9 mouse cellular contexts compared by ENCODE assay signal in the genomic region with DNA sequence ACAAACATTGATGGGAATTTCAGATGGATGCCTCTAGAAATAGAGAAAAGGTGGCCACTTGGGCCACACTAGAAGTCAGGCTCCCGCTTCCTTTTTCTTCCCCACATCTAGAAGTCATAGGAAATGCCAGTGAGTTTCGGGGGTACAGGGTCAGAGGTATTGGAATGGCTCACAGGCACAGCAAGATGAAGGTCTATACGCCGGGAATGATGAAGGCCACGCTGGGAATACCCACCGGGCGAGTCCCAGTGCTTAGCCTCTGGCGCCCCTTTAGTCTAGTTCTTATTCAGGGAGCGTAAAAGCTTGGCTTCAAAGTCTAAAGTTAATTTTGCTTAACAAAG. TPM values are rescaled to one million over a fixed set of nuclear protein-coding genes. Genes with fewer than 3 reads are reported as not detected.
DNase-seq lines count a peak whose midpoint lies in the region; ATAC-seq and TF ChIP-seq lines count a peak whose summit lies in the region.
"Had no signal": no experiment of that assay in that cellular context is flagged by ENCODE, and none has a peak within 500 bp of the region (broad histone marks: within the 10 kb centered on the region; RNA-seq: fewer than 3 reads in every experiment).

No protein-coding gene starts in this region.

- intact Hi-C loops in gastrocnemius, postnatal 36 days (cut with DNase I): no loop called here

- H3K27ac ChIP-seq in heart, embryonic 15.5 days: peak overlapping the region; percentile 97
- H3K27ac ChIP-seq in bone marrow macrophage, adult 2 months (ENCODE audit: insufficient read depth, low read depth, low read length): peak overlapping the region; percentile 89
- H3K27ac ChIP-seq in hindbrain, embryonic 15.5 days (replicated peaks): peak overlapping the region; percentile 98
- H3K27ac ChIP-seq in midbrain, embryonic 12.5 days (replicated peaks): peak overlapping the region; percentile 91

- H3K27me3 ChIP-seq in heart, embryonic 15.5 days: no peaks in the 10 kb centered on the region
- no peaks in the 10 kb centered on the region for H3K27me3 ChIP-seq in hindbrain, embryonic 15.5 days
- no peaks in the 10 kb centered on the region for H3K27me3 ChIP-seq in midbrain, embryonic 12.5 days
- H3K27me3 ChIP-seq: Patski had no signal

- no peak for ATAC-seq in heart, embryonic 15.5 days (replicated peaks; ENCODE audit: insufficient number of reproducible peaks, insufficient read depth, low FRiP score, low read depth)
- ATAC-seq in hindbrain, embryonic 15.5 days (ENCODE audit: low FRiP score, low read depth): peak; percentile 59
- ATAC-seq in midbrain, embryonic 12.5 days (ENCODE audit: low FRiP score, low read depth): peak; percentile 64

- H3K9me3 ChIP-seq in heart, embryonic 15.5 days (replicated peaks): no peaks in the 10 kb centered on the region
- H3K9me3 ChIP-seq in hindbrain, embryonic 15.5 days: no peaks in the 10 kb centered on the region
- no peaks in the 10 kb centered on the region for H3K9me3 ChIP-seq in midbrain, embryonic 12.5 days

- no peaks in the 10 kb centered on the region for H3K36me3 ChIP-seq in heart, embryonic 15.5 days
- no peaks in the 10 kb centered on the region for H3K36me3 ChIP-seq in hindbrain, embryonic 15.5 days
- 0 out of 2 replicates have a peak, but pooled peaks cover 2% of the 10 kb centered on the region for H3K36me3 ChIP-seq in midbrain, embryonic 12.5 days

- TF ChIP-seq CTCF in bone marrow macrophage, adult 2 months (IDR thresholded peaks at IDR 0.05; ENCODE audit: low read depth, low read length): no peak

- WGBS in heart, embryonic 15.5 days: under 1% methylated on average over 9 of the region's 9 CpGs
- 1% methylated on average over 9 of the region's 9 CpGs for WGBS in hindbrain, embryonic 15.5 days
- under 1% methylated on average over 9 of the region's 9 CpGs for WGBS in midbrain, embryonic 12.5 days

- H3K4me3 ChIP-seq in heart, embryonic 15.5 days: peak overlapping the region; percentile 68
- peak overlapping the region; percentile 75 for H3K4me3 ChIP-seq in bone marrow macrophage, adult 2 months (ENCODE audit: insufficient read depth, low read length)
- H3K4me3 ChIP-seq in hindbrain, embryonic 15.5 days: peak overlapping the region; percentile 63
- peak overlapping the region; percentile 59 for H3K4me3 ChIP-seq in midbrain, embryonic 12.5 days

- peak overlapping the region; percentile 79 for H3K4me2 ChIP-seq in heart, embryonic 15.5 days
- peak overlapping the region; percentile 75 for H3K4me2 ChIP-seq in hindbrain, embryonic 15.5 days
- peak overlapping the region; percentile 77 for H3K4me2 ChIP-seq in midbrain, embryonic 12.5 days (replicated peaks)

- no peak for DNase-seq in heart, adult 8-10 months (ENCODE audit: low spot score)
- DNase-seq in adrenal gland, adult 2 months: no peak
- DNase-seq in gastrocnemius, postnatal 36 days: no peak
- DNase-seq in thymus, adult 18-20 months: no peak

- TF ChIP-seq POLR2A in bone marrow macrophage, adult 2 months (IDR thresholded peaks at IDR 0.05; ENCODE audit: borderline replicate concordance, low read depth, low read length): no peak

- H3K4me1 ChIP-seq in heart, embryonic 15.5 days (replicated peaks): peaks cover 19% of the 10 kb centered on the region
- H3K4me1 ChIP-seq in bone marrow macrophage, adult 2 months (ENCODE audit: control insufficient read depth, insufficient read depth, low read length): peaks cover 33% of the 10 kb centered on the region
- peaks cover 18% of the 10 kb centered on the region for H3K4me1 ChIP-seq in hindbrain, embryonic 15.5 days (replicated peaks)
- H3K4me1 ChIP-seq in midbrain, embryonic 12.5 days: peaks cover 19% of the 10 kb centered on the region

- H3K9ac ChIP-seq in heart, embryonic 15.5 days: peak overlapping the region; percentile 68
- peak overlapping the region; percentile 94 for H3K9ac ChIP-seq in hindbrain, embryonic 15.5 days
- peak overlapping the region; percentile 86 for H3K9ac ChIP-seq in midbrain, embryonic 12.5 days (replicated peaks)

RNA-seq across cellular contexts. Expression of a gene that starts 0.4 kb away (rescaled TPM):
- polyA plus RNA-seq in heart, embryonic 15.5 days (2015; fragmentation: Nextera tagmentation; extraction: Ambion mirVana): 22.3 and 27.8 TPM in 2 replicates
- 1 to 10 TPM; 6.1 to 7.1 (median 6.5) TPM for total RNA-seq in heart, adult 8-10 months (2022)
- 14.3 and 15.2 TPM in 2 replicates for polyA plus RNA-seq in bone marrow macrophage, adult 2 months (2012; ENCODE audit: insufficient read depth, insufficient read length, missing spikeins)
- 19.1 and 21.4 TPM in 2 replicates for polyA plus RNA-seq in hindbrain, embryonic 15.5 days (2015; fragmentation: Nextera tagmentation; extraction: Ambion mirVana)
- polyA plus RNA-seq in midbrain, embryonic 12.5 days (2016; fragmentation: Nextera tagmentation; extraction: Ambion mirVana): 39.8 and 41.7 TPM in 2 replicates
- total RNA-seq in adrenal gland, adult 2 months (2021): 10 to 100 TPM; 13.8 to 18.3 TPM
- polyA plus RNA-seq in adrenal gland, adult 2 months (2012; rRNA removed): 17.2 and 20.4 TPM in 2 replicates
- total RNA-seq in gastrocnemius, postnatal 36 days (2021): 1 to 10 TPM; 4.4 to 5.6 TPM

RNA-seq across cellular contexts. Expression of a gene that starts 4.2 kb away (rescaled TPM):
- polyA plus RNA-seq in heart, embryonic 15.5 days (2015; fragmentation: Nextera tagmentation; extraction: Ambion mirVana): 4.0 and 4.8 TPM in 2 replicates
- total RNA-seq in heart, adult 8-10 months (2022): under 1 TPM in 1 of 4 experiments, not detected in 3; 0.38 TPM
- not detected in 2 replicates for polyA plus RNA-seq in bone marrow macrophage, adult 2 months (2012; ENCODE audit: insufficient read depth, insufficient read length, missing spikeins)
- polyA plus RNA-seq in hindbrain, embryonic 15.5 days (2015; fragmentation: Nextera tagmentation; extraction: Ambion mirVana): 0.26 and 0.49 TPM in 2 replicates
- polyA plus RNA-seq in midbrain, embryonic 12.5 days (2016; fragmentation: Nextera tagmentation; extraction: Ambion mirVana): not detected in 2 replicates
- not detected for total RNA-seq in adrenal gland, adult 2 months (2021)
- polyA plus RNA-seq in adrenal gland, adult 2 months (2012; rRNA removed): not detected in 2 replicates
- total RNA-seq in gastrocnemius, postnatal 36 days (2021): not detected

RNA-seq across cellular contexts. Expression of a gene that starts 19.5 kb away (rescaled TPM):
- 186 and 213 TPM in 2 replicates for polyA plus RNA-seq in heart, embryonic 15.5 days (2015; fragmentation: Nextera tagmentation; extraction: Ambion mirVana)
- total RNA-seq in heart, adult 8-10 months (2022): 10 to 100 TPM; 54.6 to 73.4 (median 61.2) TPM
- polyA plus RNA-seq in bone marrow macrophage, adult 2 months (2012; ENCODE audit: insufficient read depth, insufficient read length, missing spikeins): 78.6 and 82.6 TPM in 2 replicates
- 188 and 205 TPM in 2 replicates for polyA plus RNA-seq in hindbrain, embryonic 15.5 days (2015; fragmentation: Nextera tagmentation; extraction: Ambion mirVana)
- polyA plus RNA-seq in midbrain, embryonic 12.5 days (2016; fragmentation: Nextera tagmentation; extraction: Ambion mirVana): 219 and 220 TPM in 2 replicates
- 100 to 1,000 TPM; 180 to 204 TPM for total RNA-seq in adrenal gland, adult 2 months (2021)
- 20.1 and 28.6 TPM in 2 replicates for polyA plus RNA-seq in adrenal gland, adult 2 months (2012; rRNA removed)
- 10 to 100 TPM; 41.6 to 45.4 TPM for total RNA-seq in gastrocnemius, postnatal 36 days (2021)

RNA-seq across cellular contexts. Expression of a gene that starts 32.4 kb away (rescaled TPM):
- polyA plus RNA-seq in heart, embryonic 15.5 days (2015; fragmentation: Nextera tagmentation; extraction: Ambion mirVana): 9.6 and 12.3 TPM in 2 replicates
- 1 to 10 TPM; 7.1 to 9.5 (median 8.6) TPM for total RNA-seq in heart, adult 8-10 months (2022)
- 89.6 and 94.6 TPM in 2 replicates for polyA plus RNA-seq in bone marrow macrophage, adult 2 months (2012; ENCODE audit: insufficient read depth, insufficient read length, missing spikeins)
- 20.7 and 21.7 TPM in 2 replicates for polyA plus RNA-seq in hindbrain, embryonic 15.5 days (2015; fragmentation: Nextera tagmentation; extraction: Ambion mirVana)
- 23.8 and 24.1 TPM in 2 replicates for polyA plus RNA-seq in midbrain, embryonic 12.5 days (2016; fragmentation: Nextera tagmentation; extraction: Ambion mirVana)
- total RNA-seq in adrenal gland, adult 2 months (2021): 10 to 100 TPM; 24.0 to 33.5 TPM
- polyA plus RNA-seq in adrenal gland, adult 2 months (2012; rRNA removed): 37.3 and 39.2 TPM in 2 replicates
- total RNA-seq in gastrocnemius, postnatal 36 days (2021): 1 to 10 TPM; 3.2 to 3.9 TPM

RNA-seq across cellular contexts. Expression of a gene that starts 34.3 kb away (rescaled TPM):
- 0.13 and 1.2 TPM in 2 replicates for polyA plus RNA-seq in heart, embryonic 15.5 days (2015; fragmentation: Nextera tagmentation; extraction: Ambion mirVana)
- total RNA-seq in heart, adult 8-10 months (2022): not detected
- not detected in 2 replicates for polyA plus RNA-seq in bone marrow macrophage, adult 2 months (2012; ENCODE audit: insufficient read depth, insufficient read length, missing spikeins)
- 0.21 and 0.47 TPM in 2 replicates for polyA plus RNA-seq in hindbrain, embryonic 15.5 days (2015; fragmentation: Nextera tagmentation; extraction: Ambion mirVana)
- polyA plus RNA-seq in midbrain, embryonic 12.5 days (2016; fragmentation: Nextera tagmentation; extraction: Ambion mirVana): not detected in 2 replicates
- 10 to 100 TPM in 1 of 2 experiments, under 1 TPM in 1; 0.76 to 19.1 TPM for total RNA-seq in adrenal gland, adult 2 months (2021)
- polyA plus RNA-seq in adrenal gland, adult 2 months (2012; rRNA removed): 11.0 and 25.2 TPM in 2 replicates
- not detected for total RNA-seq in gastrocnemius, postnatal 36 days (2021)
